Mouse (Mus musculus): ENCODE data around the gene Kbtbd7. TPM values are rescaled to one million over a fixed set of nuclear protein-coding genes. Genes with fewer than 3 reads are reported as not detected.

Kbtbd7 gene
- total and polyA plus RNA-seq, 2 experiments from 2014 or later = 11.3 to 36.5 TPM

DNA sequence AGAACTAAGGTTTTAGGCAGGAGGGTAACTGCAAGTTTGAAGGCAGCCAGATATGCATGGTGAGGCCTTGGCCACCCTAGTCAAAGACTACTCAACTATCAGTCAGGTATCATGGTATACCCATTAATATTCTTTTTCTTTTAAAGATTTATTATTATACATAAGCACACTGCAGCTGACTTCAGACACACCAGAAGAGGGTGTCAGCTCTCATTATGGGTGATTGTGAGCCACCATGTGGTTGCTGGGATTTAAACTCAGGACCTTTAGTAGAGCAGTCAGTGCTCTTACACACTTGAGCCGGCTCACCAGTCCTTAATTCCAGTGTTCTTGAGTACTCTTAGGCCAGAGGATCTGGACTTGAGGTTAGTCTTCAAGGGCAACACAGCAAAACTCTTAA lies 34.1 kb downstream of the Kbtbd7 start:
- 82% methylated on average over 1 of the region's 1 CpGs for WGBS
- no peak overlapping the region for H3K9ac ChIP-seq (replicated peaks; ENCODE audit: low read length, poor library complexity, severe bottlenecking)
- H3K4me2 ChIP-seq (ENCODE audit: low read depth, low read length, poor library complexity, severe bottlenecking) = no peak overlapping the region
- no peaks in the 10 kb centered on the region for H3K27me3 ChIP-seq (ENCODE audit: insufficient read depth, low read length)
- no peaks in the 10 kb centered on the region for H3K4me1 ChIP-seq (ENCODE audit: insufficient read depth, low read length)
- ATAC-seq (ENCODE audit: low FRiP score) (no peak), DNase-seq (ENCODE audit: low spot score) (no peak)
- no peak for TF ChIP-seq CTCF (IDR thresholded peaks at IDR 0.05)
- no peaks in the 10 kb centered on the region for H3K9me3 ChIP-seq (ENCODE audit: low read length)
- no peak overlapping the region for H3K4me3 ChIP-seq (ENCODE audit: low read depth, low read length)
- H3K27ac ChIP-seq (ENCODE audit: low read depth, low read length) = no peak overlapping the region
- H3K36me3 ChIP-seq (ENCODE audit: insufficient read depth, low read length) = peaks cover 16% of the 10 kb centered on the region

DNA sequence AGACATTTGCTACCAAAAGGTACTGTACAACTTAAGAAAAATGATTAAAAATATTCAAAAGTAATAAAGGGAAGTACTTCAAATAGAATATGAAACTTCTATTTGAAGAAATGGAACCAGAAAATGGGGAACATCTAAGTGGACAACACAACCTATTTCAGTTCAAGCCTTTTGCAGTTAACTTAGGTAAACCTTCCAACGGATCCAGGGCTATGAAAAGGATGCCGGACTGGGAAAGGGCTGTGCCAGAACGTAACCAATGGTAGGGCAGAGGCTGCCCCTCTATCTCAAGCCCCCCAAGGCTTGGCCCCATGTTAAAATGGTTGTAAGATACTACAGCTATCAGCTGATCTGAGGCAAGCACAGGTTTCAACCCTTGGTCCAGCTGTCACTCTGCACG lies 34.7 kb downstream of the Kbtbd7 start:
- H3K36me3 ChIP-seq (ENCODE audit: insufficient read depth, low read length) = peaks cover 18% of the 10 kb centered on the region
- H3K4me2 ChIP-seq (ENCODE audit: low read depth, low read length, poor library complexity, severe bottlenecking) = no peak overlapping the region
- no peaks in the 10 kb centered on the region for H3K4me1 ChIP-seq (ENCODE audit: insufficient read depth, low read length)
- H3K9ac ChIP-seq (replicated peaks; ENCODE audit: low read length, poor library complexity, severe bottlenecking) = no peak overlapping the region
- no peaks in the 10 kb centered on the region for H3K27me3 ChIP-seq (ENCODE audit: insufficient read depth, low read length)
- H3K9me3 ChIP-seq (ENCODE audit: low read length) = no peaks in the 10 kb centered on the region
- H3K4me3 ChIP-seq (ENCODE audit: low read depth, low read length) = no peak overlapping the region
- WGBS = 90% methylated on average over 4 of the region's 4 CpGs
- no peak for ATAC-seq (ENCODE audit: low FRiP score)
- TF ChIP-seq CTCF (IDR thresholded peaks at IDR 0.05) = no peak
- H3K27ac ChIP-seq (ENCODE audit: low read depth, low read length) = no peak overlapping the region
- DNase-seq (ENCODE audit: low spot score) = no peak

DNA sequence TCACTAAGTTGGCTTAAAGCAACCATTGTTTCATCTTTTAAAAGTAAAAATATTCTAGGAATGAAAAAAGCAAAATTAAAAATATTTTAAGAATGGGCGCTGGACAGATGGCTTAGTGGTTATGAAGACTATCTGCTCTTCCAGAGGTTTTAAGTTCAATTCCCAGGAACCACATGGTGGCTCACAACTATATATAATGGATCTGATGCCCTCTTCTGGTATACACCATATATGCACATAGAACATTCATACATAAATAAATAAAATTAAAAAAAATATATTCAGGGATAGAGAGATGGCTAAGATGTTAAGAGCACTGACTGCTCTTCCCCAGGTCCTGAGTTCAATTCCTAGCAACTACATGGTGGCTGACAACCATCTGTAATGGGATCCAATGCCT lies 39.3 kb downstream of the Kbtbd7 start:
- ATAC-seq (ENCODE audit: low FRiP score) = no peak
- TF ChIP-seq CTCF (IDR thresholded peaks at IDR 0.05) = peak; percentile 46
- H3K9me3 ChIP-seq (ENCODE audit: low read length) = no peaks in the 10 kb centered on the region
- H3K4me3 ChIP-seq (ENCODE audit: low read depth, low read length) = no peak overlapping the region
- no peak overlapping the region for H3K27ac ChIP-seq (ENCODE audit: low read depth, low read length)
- no peaks in the 10 kb centered on the region for H3K27me3 ChIP-seq (ENCODE audit: insufficient read depth, low read length)
- peak; percentile 29 for DNase-seq (ENCODE audit: low spot score)
- H3K4me2 ChIP-seq (ENCODE audit: low read depth, low read length, poor library complexity, severe bottlenecking) = no peak overlapping the region
- H3K4me1 ChIP-seq (ENCODE audit: insufficient read depth, low read length) = no peaks in the 10 kb centered on the region
- WGBS = 83% methylated on average over 1 of the region's 1 CpGs
- H3K36me3 ChIP-seq (ENCODE audit: insufficient read depth, low read length) = peaks cover 45% of the 10 kb centered on the region
- no peak overlapping the region for H3K9ac ChIP-seq (replicated peaks; ENCODE audit: low read length, poor library complexity, severe bottlenecking)

DNA sequence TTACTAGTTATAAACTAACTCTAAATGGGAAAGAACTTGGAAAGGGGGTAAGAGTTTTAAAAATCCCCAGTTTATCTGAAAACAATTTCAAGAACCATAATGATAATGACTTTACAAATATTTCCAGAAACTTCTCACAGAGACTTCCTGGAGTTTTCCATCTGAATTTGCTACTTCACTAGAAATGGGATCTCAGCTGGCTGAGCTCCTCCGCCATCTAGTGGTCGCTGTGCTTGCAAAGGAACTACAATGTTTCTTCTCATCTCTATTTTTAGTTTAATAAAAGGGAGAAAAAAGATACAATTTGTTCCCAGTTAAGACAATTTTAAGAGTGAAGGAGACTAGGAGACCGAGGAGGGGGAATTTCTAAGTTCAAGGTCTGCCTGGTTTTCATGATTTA lies 41.3 kb downstream of the Kbtbd7 start:
- Histone ChIP-seq H3K9me3 (ENCODE audit: low read length) (no peaks in the 10 kb centered on the region), H3K27ac (ENCODE audit: low read depth, low read length) (no peak overlapping the region), H3K27me3 (ENCODE audit: insufficient read depth, low read length) (no peaks in the 10 kb centered on the region), H3K36me3 (ENCODE audit: insufficient read depth, low read length) (peaks cover 51% of the 10 kb centered on the region), H3K4me1 (ENCODE audit: insufficient read depth, low read length) (no peaks in the 10 kb centered on the region), H3K4me3 (ENCODE audit: low read depth, low read length) (no peak overlapping the region), H3K9ac (replicated peaks; ENCODE audit: low read length, poor library complexity, severe bottlenecking) (no peak overlapping the region), H3K4me2 (ENCODE audit: low read depth, low read length, poor library complexity, severe bottlenecking) (no peak overlapping the region)
- no peak for ATAC-seq (ENCODE audit: low FRiP score)
- peak; percentile 90 for TF ChIP-seq CTCF (IDR thresholded peaks at IDR 0.05)
- 25% methylated on average over 3 of the region's 3 CpGs for WGBS
- DNase-seq (ENCODE audit: low spot score) = peak; percentile 70

DNA sequence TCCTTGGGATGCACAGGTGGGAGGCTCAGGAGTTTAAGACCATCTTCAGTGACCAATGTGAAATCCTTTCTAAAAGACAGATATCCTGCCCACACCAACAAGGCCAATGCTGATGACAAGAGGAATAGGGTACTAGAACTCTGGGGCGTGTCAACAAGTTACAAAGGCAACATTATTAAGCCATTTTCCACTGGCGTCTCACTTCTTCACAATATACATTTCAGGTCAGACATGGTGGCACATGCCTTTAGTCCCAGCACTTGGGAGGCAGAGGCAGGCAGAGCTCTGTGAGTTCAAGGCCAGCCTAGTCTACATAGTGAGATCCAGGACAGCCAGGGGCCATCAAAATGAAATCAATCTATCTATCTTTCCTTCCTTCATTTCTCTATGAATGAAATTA lies 47.1 kb downstream of the Kbtbd7 start:
- no peak for DNase-seq (ENCODE audit: low spot score)
- Histone ChIP-seq H3K9ac (replicated peaks; ENCODE audit: low read length, poor library complexity, severe bottlenecking) (no peak overlapping the region), H3K36me3 (ENCODE audit: insufficient read depth, low read length) (peaks cover 44% of the 10 kb centered on the region), H3K4me1 (ENCODE audit: insufficient read depth, low read length) (no peaks in the 10 kb centered on the region), H3K9me3 (ENCODE audit: low read length) (no peaks in the 10 kb centered on the region), H3K4me2 (ENCODE audit: low read depth, low read length, poor library complexity, severe bottlenecking) (no peak overlapping the region), H3K27me3 (ENCODE audit: insufficient read depth, low read length) (no peaks in the 10 kb centered on the region), H3K27ac (ENCODE audit: low read depth, low read length) (no peak overlapping the region), H3K4me3 (ENCODE audit: low read depth, low read length) (no peak overlapping the region)
- WGBS = 84% methylated on average over 2 of the region's 2 CpGs
- no peak for ATAC-seq (ENCODE audit: low FRiP score)
- TF ChIP-seq CTCF (IDR thresholded peaks at IDR 0.05) = no peak

Other genes with a start within 250 kb of the Kbtbd7 start
- not detected in 2 replicates for gene Zfp957, start 179.1 kb upstream of the Kbtbd7 start, total RNA-seq (2014; rRNA removed)
- 0.07 TPM in 1 of 2 replicates, not detected in the other for gene Zfp957, start 179.1 kb upstream of the Kbtbd7 start, polyA plus RNA-seq (2015; fragmentation: Nextera tagmentation; extraction: Ambion mirVana)
- gene Rgcc, start 124.9 kb upstream of the Kbtbd7 start, total RNA-seq (2014; rRNA removed) = 34.2 and 64.3 TPM in 2 replicates
- 29.9 and 40.6 TPM in 2 replicates for gene Rgcc, start 124.9 kb upstream of the Kbtbd7 start, polyA plus RNA-seq (2015; fragmentation: Nextera tagmentation; extraction: Ambion mirVana)
- gene Naa16, start 35.7 kb upstream of the Kbtbd7 start, total RNA-seq (2014; rRNA removed) = 5.9 and 7.8 TPM in 2 replicates
- 9.9 and 12.1 TPM in 2 replicates for gene Naa16, start 35.7 kb upstream of the Kbtbd7 start, polyA plus RNA-seq (2015; fragmentation: Nextera tagmentation; extraction: Ambion mirVana)
- gene Mtrf1, start 28.7 kb upstream of the Kbtbd7 start, total RNA-seq (2014; rRNA removed) = 2.8 and 5.8 TPM in 2 replicates
- gene Mtrf1, start 28.7 kb upstream of the Kbtbd7 start, polyA plus RNA-seq (2015; fragmentation: Nextera tagmentation; extraction: Ambion mirVana) = 9.7 and 10.5 TPM in 2 replicates
- 2.6 and 4.2 TPM in 2 replicates for gene Kbtbd6, start 25.3 kb downstream of the Kbtbd7 start, total RNA-seq (2014; rRNA removed)
- gene Kbtbd6, start 25.3 kb downstream of the Kbtbd7 start, polyA plus RNA-seq (2015; fragmentation: Nextera tagmentation; extraction: Ambion mirVana) = 0.83 and 0.96 TPM in 2 replicates
- 7.2 TPM in 2 replicates for gene Elf1, start 54.7 kb downstream of the Kbtbd7 start, total RNA-seq (2014; rRNA removed)
- gene Elf1, start 54.7 kb downstream of the Kbtbd7 start, polyA plus RNA-seq (2015; fragmentation: Nextera tagmentation; extraction: Ambion mirVana) = 2.1 and 2.2 TPM in 2 replicates
- gene Wbp4, start 55.0 kb downstream of the Kbtbd7 start, total RNA-seq (2014; rRNA removed) = 30.5 and 38.1 TPM in 2 replicates
- gene Wbp4, start 55.0 kb downstream of the Kbtbd7 start, polyA plus RNA-seq (2015; fragmentation: Nextera tagmentation; extraction: Ambion mirVana) = 51.6 and 54.2 TPM in 2 replicates
- 19.1 and 36.1 TPM in 2 replicates for gene Sugt1, start 161.2 kb downstream of the Kbtbd7 start, total RNA-seq (2014; rRNA removed)
- 86.0 and 87.0 TPM in 2 replicates for gene Sugt1, start 161.2 kb downstream of the Kbtbd7 start, polyA plus RNA-seq (2015; fragmentation: Nextera tagmentation; extraction: Ambion mirVana)
- gene Cnmd, start 235.7 kb downstream of the Kbtbd7 start, total RNA-seq (2014; rRNA removed) = 2.0 and 3.1 TPM in 2 replicates
- gene Cnmd, start 235.7 kb downstream of the Kbtbd7 start, polyA plus RNA-seq (2015; fragmentation: Nextera tagmentation; extraction: Ambion mirVana) = 4.0 and 4.3 TPM in 2 replicates

Measured in midbrain, postnatal 0 days (tissue).